Mouse (Mus musculus): ENCODE measurements at regions not wholly inside any gene's neighbourhood (a gene's known extent, or its start where the extent isn't known, plus 50 kb on each side); places are given as distances from the start of the nearest gene placed in this dataset.
"Not testable (repeated sequence)": the region's sequence is repeated elsewhere in the genome, so short reads cannot be mapped to it uniquely, and the experiment has no call there.

GRCm38 (mm10) chr6:100406504-100406903, 119.2 kb upstream of the Rybp start:
- H3K36me3 ChIP-seq, result no peaks in the 10 kb centered on the region
- H3K4me2 ChIP-seq (replicated peaks), result no peak overlapping the region
- H3K9me3 ChIP-seq, result no peaks in the 10 kb centered on the region
- no peak for ATAC-seq (ENCODE audit: insufficient number of reproducible peaks, insufficient read depth, low FRiP score, low TSS enrichment)
- no peak overlapping the region for H3K4me3 ChIP-seq
- 70% methylated on average over 4 of the region's 4 CpGs for WGBS
- no peak overlapping the region for H3K9ac ChIP-seq
- H3K27ac ChIP-seq, result no peak overlapping the region
- no peaks in the 10 kb centered on the region for H3K4me1 ChIP-seq
- H3K27me3 ChIP-seq, result no peaks in the 10 kb centered on the region

- Histone ChIP-seq H3K4me2 (replicated peaks) (no peak overlapping the region), H3K4me3 (no peak overlapping the region), H3K9ac (no peak overlapping the region), H3K27ac (no peak overlapping the region), H3K27me3 (no peaks in the 10 kb centered on the region), H3K36me3 (no peaks in the 10 kb centered on the region), H3K9me3 (no peaks in the 10 kb centered on the region), H3K4me1 (no peaks in the 10 kb centered on the region)
- 54% methylated on average over 3 of the region's 3 CpGs for WGBS
- ATAC-seq (ENCODE audit: insufficient number of reproducible peaks, insufficient read depth, low FRiP score, low TSS enrichment), result no peak
These were observed 116.9 kb upstream of the Rybp start for GRCm38 (mm10) chr6:100404161-100404560.

- no peak for ATAC-seq (ENCODE audit: insufficient number of reproducible peaks, insufficient read depth, low FRiP score, low TSS enrichment)
- no peaks in the 10 kb centered on the region for H3K4me1 ChIP-seq
- 51% methylated on average over 4 of the region's 4 CpGs for WGBS
- H3K9ac ChIP-seq, result no peak overlapping the region
- no peak overlapping the region for H3K27ac ChIP-seq
- no peaks in the 10 kb centered on the region for H3K27me3 ChIP-seq
- no peak overlapping the region for H3K4me2 ChIP-seq (replicated peaks)
- H3K36me3 ChIP-seq, result no peaks in the 10 kb centered on the region
- no peaks in the 10 kb centered on the region for H3K9me3 ChIP-seq
- no peak overlapping the region for H3K4me3 ChIP-seq
These were observed 115.4 kb upstream of the Rybp start for GRCm38 (mm10) chr6:100402716-100403115.

GRCm38 (mm10) chr6:100401728-100402127, 114.4 kb upstream of the Rybp start:
- no peak overlapping the region for H3K9ac ChIP-seq
- H3K9me3 ChIP-seq, result no peaks in the 10 kb centered on the region
- no peak overlapping the region for H3K4me3 ChIP-seq
- no peak overlapping the region for H3K27ac ChIP-seq
- H3K4me1 ChIP-seq, result 0 out of 2 replicates have a peak, but pooled peaks cover 4% of the 10 kb centered on the region
- ATAC-seq (ENCODE audit: insufficient number of reproducible peaks, insufficient read depth, low FRiP score, low TSS enrichment), result no peak
- H3K4me2 ChIP-seq (replicated peaks), result no peak overlapping the region
- H3K36me3 ChIP-seq, result no peaks in the 10 kb centered on the region
- H3K27me3 ChIP-seq, result no peaks in the 10 kb centered on the region
- WGBS, result 80% methylated on average over 2 of the region's 2 CpGs

- not testable (repeated sequence) for H3K27ac ChIP-seq; H3K4me1 ChIP-seq; H3K27me3 ChIP-seq; H3K9me3 ChIP-seq; H3K36me3 ChIP-seq; H3K9ac ChIP-seq; H3K4me3 ChIP-seq; H3K4me2 ChIP-seq (replicated peaks); ATAC-seq (ENCODE audit: insufficient number of reproducible peaks, insufficient read depth, low FRiP score, low TSS enrichment)
- 76% methylated on average over 1 of the region's 1 CpGs for WGBS
These were observed 112.1 kb upstream of the Rybp start for GRCm38 (mm10) chr6:100399387-100399786.

- Histone ChIP-seq H3K4me1 (0 out of 2 replicates have a peak, but pooled peaks cover 4% of the 10 kb centered on the region), H3K27ac (no peak overlapping the region; the same call in 1 of the 2 replicates), H3K9me3 (0 out of 2 replicates have a peak, but pooled peaks cover 4% of the 10 kb centered on the region), H3K9ac (no peak overlapping the region), H3K4me3 (no peak overlapping the region), H3K4me2 (replicated peaks) (no peak overlapping the region), H3K27me3 (no peaks in the 10 kb centered on the region), H3K36me3 (no peaks in the 10 kb centered on the region)
- 71% methylated on average over 14 of the region's 14 CpGs for WGBS
- no peak for ATAC-seq (ENCODE audit: insufficient number of reproducible peaks, insufficient read depth, low FRiP score, low TSS enrichment)
These were observed 109.3 kb upstream of the Rybp start for GRCm38 (mm10) chr6:100396311-100397200.

GRCm38 (mm10) chr6:100390258-100390910, 103.1 kb upstream of the Rybp start:
- Histone ChIP-seq H3K4me2 (replicated peaks) (no peak overlapping the region), H3K27ac (no peak overlapping the region), H3K9ac (no peak overlapping the region), H3K27me3 (no peaks in the 10 kb centered on the region), H3K4me3 (no peak overlapping the region), H3K9me3 (0 out of 2 replicates have a peak, but pooled peaks cover 9% of the 10 kb centered on the region), H3K36me3 (no peaks in the 10 kb centered on the region), H3K4me1 (peaks cover 9% of the 10 kb centered on the region)
- 75% methylated on average over 7 of the region's 7 CpGs for WGBS
- no peak for ATAC-seq (ENCODE audit: insufficient number of reproducible peaks, insufficient read depth, low FRiP score, low TSS enrichment)

- no peak for ATAC-seq (ENCODE audit: insufficient number of reproducible peaks, insufficient read depth, low FRiP score, low TSS enrichment)
- 18% methylated on average over 5 of the region's 5 CpGs for whole genome bisulfite sequencing
- H3K27ac ChIP-seq, result no peak overlapping the region
- H3K27me3 ChIP-seq, result no peaks in the 10 kb centered on the region
- H3K36me3 ChIP-seq, result no peaks in the 10 kb centered on the region
- no peak overlapping the region for H3K4me3 ChIP-seq
- no peak overlapping the region for H3K4me2 ChIP-seq (replicated peaks)
- H3K9me3 ChIP-seq, result 0 out of 2 replicates have a peak, but pooled peaks cover 5% of the 10 kb centered on the region
- peaks cover 12% of the 10 kb centered on the region for H3K4me1 ChIP-seq
- no peak overlapping the region for H3K9ac ChIP-seq
These were observed 99.8 kb upstream of the Rybp start for GRCm38 (mm10) chr6:100387042-100387441.

GRCm38 (mm10) chr6:100385640-100386039, 98.4 kb upstream of the Rybp start:
- no peak for ATAC-seq (ENCODE audit: insufficient number of reproducible peaks, insufficient read depth, low FRiP score, low TSS enrichment)
- no peak overlapping the region for H3K9ac ChIP-seq
- H3K9me3 ChIP-seq, result 0 out of 2 replicates have a peak, but pooled peaks cover 5% of the 10 kb centered on the region
- no peak overlapping the region for H3K27ac ChIP-seq
- no peak overlapping the region for H3K4me3 ChIP-seq
- no peaks in the 10 kb centered on the region for H3K36me3 ChIP-seq
- no peak overlapping the region for H3K4me2 ChIP-seq (replicated peaks)
- WGBS, result 53% methylated on average over 8 of the region's 8 CpGs
- H3K4me1 ChIP-seq, result peaks cover 19% of the 10 kb centered on the region
- H3K27me3 ChIP-seq, result no peaks in the 10 kb centered on the region

- WGBS, result 84% methylated on average over 5 of the region's 5 CpGs
These were observed 93.8 kb upstream of the Rybp start for GRCm38 (mm10) chr6:100381046-100381445.

GRCm38 (mm10) chr6:100380536-100380935, 93.3 kb upstream of the Rybp start:
- Histone ChIP-seq H3K27ac (no peak overlapping the region; the same call in 1 of the 2 replicates), H3K9ac (no peak overlapping the region), H3K4me3 (no peak overlapping the region), H3K36me3 (no peaks in the 10 kb centered on the region), H3K4me1 (peaks cover 39% of the 10 kb centered on the region), H3K4me2 (replicated peaks) (no peak overlapping the region), H3K9me3 (no peaks in the 10 kb centered on the region), H3K27me3 (no peaks in the 10 kb centered on the region)
- peak; percentile 59; the same call in 1 of the 2 replicates for ATAC-seq (ENCODE audit: insufficient number of reproducible peaks, insufficient read depth, low FRiP score, low TSS enrichment)
- 24% methylated on average over 6 of the region's 6 CpGs for WGBS

More at GRCm38 (mm10) chr6:100381046-100381445, 93.8 kb upstream of the Rybp start:
- ATAC-seq (ENCODE audit: insufficient number of reproducible peaks, insufficient read depth, low FRiP score, low TSS enrichment), result no peak
- H3K9me3 ChIP-seq, result no peaks in the 10 kb centered on the region
- H3K36me3 ChIP-seq, result no peaks in the 10 kb centered on the region
- no peak overlapping the region for H3K4me3 ChIP-seq
- H3K4me2 ChIP-seq (replicated peaks), result no peak overlapping the region
- peaks cover 39% of the 10 kb centered on the region for H3K4me1 ChIP-seq
- no peaks in the 10 kb centered on the region for H3K27me3 ChIP-seq
- H3K9ac ChIP-seq, result no peak overlapping the region
- no peak overlapping the region; the same call in 1 of the 2 replicates for H3K27ac ChIP-seq

GRCm38 (mm10) chr6:100379792-100380191, 92.5 kb upstream of the Rybp start:
- H3K4me3 ChIP-seq, result no peak overlapping the region
- H3K4me2 ChIP-seq (replicated peaks), result no peak overlapping the region
- peaks cover 34% of the 10 kb centered on the region for H3K4me1 ChIP-seq
- no peaks in the 10 kb centered on the region for H3K36me3 ChIP-seq
- no peak for ATAC-seq (ENCODE audit: insufficient number of reproducible peaks, insufficient read depth, low FRiP score, low TSS enrichment)
- no peaks in the 10 kb centered on the region for H3K27me3 ChIP-seq
- H3K9me3 ChIP-seq, result no peaks in the 10 kb centered on the region
- H3K9ac ChIP-seq, result no peak overlapping the region
- no peak overlapping the region for H3K27ac ChIP-seq
- 42% methylated on average over 4 of the region's 4 CpGs for WGBS
